ENCODE assay signal across 11 mouse cellular contexts in the genomic region with DNA sequence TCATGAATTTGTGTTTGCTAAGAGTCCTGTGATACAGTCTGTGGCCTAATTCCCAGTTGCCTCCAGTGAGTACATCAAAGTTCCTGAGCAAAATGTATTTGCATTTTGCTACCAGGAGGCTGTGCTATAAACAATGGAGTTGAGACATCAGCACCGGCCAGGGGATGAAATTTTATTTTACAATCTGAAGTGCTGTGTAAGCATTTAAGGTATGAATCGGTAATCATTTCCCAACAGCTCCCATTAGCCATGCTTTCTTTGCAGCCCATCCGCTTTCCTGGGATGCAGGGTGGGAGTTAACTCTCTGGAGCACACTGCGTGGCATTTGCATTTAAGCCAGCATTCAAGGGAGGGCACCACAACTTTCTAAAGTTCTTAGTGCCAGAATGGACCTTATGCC. TPM values are rescaled to one million over a fixed set of nuclear protein-coding genes. Genes with fewer than 3 reads are reported as not detected.
DNase-seq lines count a peak whose midpoint lies in the region; ATAC-seq and TF ChIP-seq lines count a peak whose summit lies in the region.
"Had no signal": no experiment of that assay in that cellular context is flagged by ENCODE, and none has a peak within 500 bp of the region (broad histone marks: within the 10 kb centered on the region; RNA-seq: fewer than 3 reads in every experiment).

No protein-coding gene starts in this region.

- peak; percentile 16; the same call in 1 of the 2 replicates for TF ChIP-seq CTCF in gastrocnemius, adult 2 months (IDR thresholded peaks at IDR 0.05)

- peaks cover 18% of the 10 kb centered on the region for H3K4me1 ChIP-seq in forebrain, embryonic 14.5 days (ENCODE audit: control insufficient read depth, insufficient read depth, low read length)
- peaks cover 63% of the 10 kb centered on the region for H3K4me1 ChIP-seq in midbrain, embryonic 14.5 days (ENCODE audit: control insufficient read depth, insufficient read depth, low read length)

- WGBS in forebrain, embryonic 14.5 days: 27% methylated on average over 4 of the region's 4 CpGs
- WGBS in midbrain, embryonic 14.5 days: 6% methylated on average over 4 of the region's 4 CpGs

- no peaks in the 10 kb centered on the region for H3K27me3 ChIP-seq in forebrain, embryonic 14.5 days (replicated peaks; ENCODE audit: control insufficient read depth, insufficient read depth, low read length)
- H3K27me3 ChIP-seq in midbrain, embryonic 14.5 days (ENCODE audit: control insufficient read depth, insufficient read depth, low read length): peaks cover 9% of the 10 kb centered on the region; the same call in 1 of the 2 replicates

- H3K27ac ChIP-seq in gastrocnemius, adult 2 months: no peak overlapping the region
- H3K27ac ChIP-seq in forebrain, embryonic 14.5 days (ENCODE audit: low read depth, low read length): no peak overlapping the region
- peak overlapping the region; percentile 37; the same call in 1 of the 2 replicates for H3K27ac ChIP-seq in midbrain, embryonic 14.5 days (replicated peaks; ENCODE audit: low read depth, low read length)

- ATAC-seq in forebrain, embryonic 14.5 days: peak; percentile 24
- no peak for ATAC-seq in midbrain, embryonic 14.5 days (ENCODE audit: low FRiP score, low TSS enrichment)
- ATAC-seq in monocyte, adult 5-6 weeks (replicated peaks; ENCODE audit: insufficient number of reproducible peaks, low FRiP score, low TSS enrichment, poor library complexity, severe bottlenecking): no peak

- intact Hi-C loops in gastrocnemius, adult 2 months (cut with DNase I): no loop called here

- DNase-seq in gastrocnemius, adult 2 months: no peak
- no peak for DNase-seq in gastrocnemius, postnatal 4 days (ENCODE audit: low spot score in 2 of 2)
- DNase-seq in 416B (ENCODE audit: low read depth): peak; percentile 7
- peak; percentile 53 for DNase-seq in forebrain, embryonic 14.5 days (ENCODE audit: low spot score)
- peak; percentile 60 for DNase-seq in midbrain, embryonic 14.5 days
- no peak for DNase-seq in cerebellum, adult 8-10 months
- DNase-seq in thymus, postnatal 36 days: no peak
- DNase-seq: B cell, adult 2 months; left cerebral cortex, postnatal 4 days had no signal

- H3K9ac ChIP-seq in forebrain, embryonic 14.5 days (ENCODE audit: low read length): no peak overlapping the region
- H3K9ac ChIP-seq in midbrain, embryonic 14.5 days (replicated peaks; ENCODE audit: low read length): no peak overlapping the region

- H3K4me3 ChIP-seq in gastrocnemius, adult 2 months: no peak overlapping the region
- H3K4me3 ChIP-seq in forebrain, embryonic 14.5 days (ENCODE audit: low read depth, low read length): no peak overlapping the region
- no peak overlapping the region for H3K4me3 ChIP-seq in midbrain, embryonic 14.5 days (replicated peaks; ENCODE audit: low read depth, low read length)

- H3K36me3 ChIP-seq in forebrain, embryonic 14.5 days (ENCODE audit: control insufficient read depth, insufficient read depth, low read length): peaks cover 13% of the 10 kb centered on the region; the same call in 1 of the 2 replicates
- peaks cover 10% of the 10 kb centered on the region; the same call in 1 of the 2 replicates for H3K36me3 ChIP-seq in midbrain, embryonic 14.5 days (ENCODE audit: control insufficient read depth, insufficient read depth, low read length)

- H3K4me2 ChIP-seq in forebrain, embryonic 14.5 days (ENCODE audit: low read length): no peak overlapping the region
- no peak overlapping the region for H3K4me2 ChIP-seq in midbrain, embryonic 14.5 days (ENCODE audit: low read length)

- H3K9me3 ChIP-seq in forebrain, embryonic 14.5 days (replicated peaks; ENCODE audit: control insufficient read depth, low read length): no peaks in the 10 kb centered on the region
- no peaks in the 10 kb centered on the region for H3K9me3 ChIP-seq in midbrain, embryonic 14.5 days (ENCODE audit: control insufficient read depth, low read length)

RNA-seq across cellular contexts. Expression of gene Rfx4, which starts 45.7 kb away (rescaled TPM):
- not detected for total RNA-seq in gastrocnemius, adult 2 months (2021)
- under 1 TPM; 0.20 to 0.23 TPM for total RNA-seq in gastrocnemius, postnatal 4 days (2021)
- 8.1 and 9.5 TPM in 2 replicates for polyA plus RNA-seq in forebrain, embryonic 14.5 days (2014; fragmentation: Nextera tagmentation; extraction: Ambion mirVana)
- 16.2 and 25.1 TPM in 2 replicates for polyA plus RNA-seq in midbrain, embryonic 14.5 days (2014; fragmentation: Nextera tagmentation; extraction: Ambion mirVana)
- not detected in 3 replicates for total RNA-seq in monocyte, adult 5-6 weeks (2017)
- total RNA-seq: neutrophil, adult 5-6 weeks had no signal

Comparison
In these comparisons a context has a peak if more than half of its experiments do, and no peak if none do; other contexts are left out.
1. DNase-seq: peak in 416B (single experiment), forebrain, embryonic 14.5 days (single experiment) and midbrain, embryonic 14.5 days (single experiment); none in gastrocnemius, adult 2 months (single experiment), gastrocnemius, postnatal 4 days (0 of 2), cerebellum, adult 8-10 months (single experiment) and thymus, postnatal 36 days (0 of 2).